Mouse (Mus musculus) CD8-positive naive resting alpha-beta T cell, adult 2 months (primary cell): ENCODE measurements around the gene Pou2f2.

Experiments
- DNase-seq, 2 experiments: peaks; one replicate each; pipeline ENCODE4 v3.0.0; 2022; ENCODE audit warnings: low read depth in 2 of 2, low spot score in 2 of 2

Gene Pou2f2

DNA sequence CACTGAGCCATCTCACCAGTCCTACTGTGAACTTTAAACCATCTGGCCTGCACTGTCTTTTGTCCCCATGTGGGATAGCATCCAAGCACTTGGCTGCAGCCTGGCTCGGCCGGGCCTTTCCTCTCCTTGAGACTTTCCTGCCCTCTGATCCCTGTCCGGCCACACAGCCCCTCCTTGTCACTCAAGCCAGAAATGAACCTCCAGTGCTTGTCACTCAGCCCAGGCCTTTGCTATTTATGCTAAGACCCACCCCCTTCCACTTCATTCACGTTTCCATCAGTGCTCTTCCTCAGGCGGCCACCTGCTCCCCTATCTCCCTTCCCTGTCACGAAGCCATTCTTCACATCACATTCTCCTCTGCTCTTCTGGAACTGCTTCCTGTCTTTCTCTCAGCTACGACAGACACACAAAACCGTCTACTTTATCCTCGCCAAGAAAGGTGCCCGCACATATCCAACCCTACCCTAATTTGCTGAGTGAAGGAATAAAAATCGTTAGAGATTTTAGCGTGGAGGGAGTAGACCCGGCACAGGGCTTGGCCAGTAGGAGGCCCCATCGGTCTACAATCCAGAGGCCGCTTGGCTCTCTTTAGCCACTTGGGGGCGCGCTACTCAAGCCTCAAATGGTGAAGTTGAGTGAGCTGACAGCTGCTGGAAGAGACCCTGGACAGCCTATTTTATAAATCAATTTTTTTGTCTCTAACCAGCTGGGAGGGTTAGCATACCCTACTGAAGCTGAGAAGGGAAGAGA is 73.9 kb downstream of the Pou2f2 start:
- DNase-seq = peak; percentile 89 to 94

DNA sequence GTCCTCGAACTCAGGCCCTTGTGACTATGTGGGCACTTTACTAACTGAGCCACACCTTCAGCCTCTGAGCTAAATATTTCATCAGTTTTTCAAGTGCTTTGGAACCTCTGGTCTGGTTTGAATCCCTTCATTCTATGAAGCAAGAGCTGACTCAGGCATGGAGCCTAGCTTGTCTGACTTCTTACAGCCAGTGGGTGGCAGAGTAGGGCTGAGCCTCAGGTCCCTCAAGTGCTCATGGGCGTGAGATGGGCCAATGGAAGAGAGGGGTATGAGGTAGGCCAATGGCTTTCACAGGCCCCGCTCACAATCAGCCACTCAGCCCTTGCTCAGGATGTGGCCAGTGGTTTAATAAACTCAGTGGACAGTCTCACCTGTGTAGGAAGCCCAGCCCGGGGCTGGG is 79.9 kb downstream of the Pou2f2 start:
- no peak for DNase-seq

DNA sequence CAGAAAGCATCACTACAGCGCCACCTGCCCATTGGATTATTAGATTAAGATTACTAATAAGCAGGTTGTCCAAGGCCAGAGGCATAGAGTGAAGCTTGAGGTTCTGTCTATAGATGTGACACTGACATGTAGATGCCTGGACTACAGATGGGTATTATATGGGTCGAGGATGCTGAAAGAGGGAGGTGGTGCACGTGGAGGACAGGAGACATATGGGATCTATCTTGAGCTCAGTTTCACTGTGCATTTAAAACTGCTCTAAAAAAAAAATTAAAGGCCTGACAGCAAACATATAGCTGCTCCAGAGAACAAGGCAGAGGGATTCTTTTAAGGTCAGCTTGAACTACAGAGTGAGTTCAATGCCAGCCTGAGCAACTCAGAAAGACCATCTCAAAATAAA is 81.4 kb downstream of the Pou2f2 start:
- no peak for DNase-seq

DNA sequence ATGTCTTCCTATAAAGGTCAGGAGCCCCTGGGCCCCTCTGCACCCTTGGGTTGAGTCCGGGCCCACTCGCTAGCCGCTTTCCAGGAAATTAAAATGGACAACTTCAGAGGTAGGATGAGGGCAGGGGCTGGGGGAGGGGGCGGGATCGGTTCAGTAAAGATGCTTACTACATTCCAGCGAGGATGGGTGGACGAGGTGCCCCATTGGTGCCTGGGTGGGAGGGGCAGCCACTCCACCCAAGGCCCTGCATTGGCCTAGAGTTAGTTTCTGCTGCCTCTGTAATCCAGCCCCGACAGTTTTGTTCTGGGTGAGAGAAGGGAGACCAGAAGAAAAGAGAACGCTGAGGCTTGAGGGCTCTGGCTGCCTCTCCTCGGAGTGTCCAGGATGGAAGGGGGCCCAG is 89.7 kb downstream of the Pou2f2 start:
- DNase-seq = no peak

DNA sequence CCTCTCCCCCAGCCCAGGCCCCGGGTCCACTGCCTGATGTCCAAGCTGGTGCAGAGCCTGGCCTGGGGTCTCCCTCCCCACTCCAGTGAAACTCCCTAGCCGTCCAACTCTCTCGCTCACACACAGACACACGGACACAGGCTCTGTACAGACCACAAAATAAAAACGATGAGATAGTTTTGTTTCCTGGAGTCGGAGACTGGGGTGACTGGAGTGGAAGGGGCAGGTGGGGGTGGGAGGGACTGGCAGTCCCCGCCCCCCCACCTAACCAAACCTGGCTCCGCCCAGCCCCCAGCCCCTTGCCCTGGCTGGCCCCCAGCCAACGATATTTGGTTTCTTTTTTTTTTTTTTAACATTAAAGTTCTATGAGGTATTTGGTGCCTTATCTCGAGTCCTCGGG is 90.6 kb downstream of the Pou2f2 start:
- no peak for DNase-seq

DNA sequence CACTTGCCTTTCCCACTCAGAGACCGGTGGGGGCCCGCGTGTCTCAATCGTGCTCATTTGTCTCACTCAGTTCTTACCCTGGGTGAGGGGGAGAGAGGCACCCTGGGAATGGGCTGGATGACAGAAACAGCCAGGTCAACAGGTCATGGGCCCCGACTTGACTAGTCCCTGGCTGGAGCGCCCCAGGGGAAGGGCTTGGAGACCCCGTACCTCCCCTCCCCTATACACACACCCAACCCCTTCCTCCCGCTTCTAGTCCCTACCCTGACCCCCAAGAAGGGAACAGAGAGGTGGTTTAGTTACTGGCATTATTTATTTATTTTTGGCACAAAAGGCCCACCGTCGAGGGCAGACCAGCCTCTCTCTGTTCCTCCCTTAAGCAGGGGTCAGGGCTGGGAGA is 91.0 kb downstream of the Pou2f2 start:
- DNase-seq = no peak

DNA sequence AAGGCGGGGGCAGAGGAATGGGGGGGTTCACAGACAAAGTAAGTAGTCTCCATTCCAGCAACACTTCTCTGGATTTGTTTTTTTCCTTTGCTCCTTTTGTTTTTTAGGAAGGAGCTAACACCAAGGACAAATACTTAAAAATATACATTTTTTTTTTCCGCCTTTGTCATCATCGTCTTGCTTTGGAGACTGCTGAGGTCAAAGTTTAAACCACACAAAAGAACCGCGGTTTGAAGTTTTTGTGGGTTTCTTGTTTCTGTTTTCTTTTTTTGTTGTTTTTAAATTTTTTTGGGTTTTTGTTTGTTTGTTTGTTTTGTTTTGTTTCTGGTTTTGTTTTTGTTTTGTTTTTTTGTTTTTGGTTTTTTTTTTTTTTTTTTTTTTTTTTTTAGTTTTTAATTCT is 91.6 kb downstream of the Pou2f2 start:
- peak in 1 of 2 experiments; percentile 62 for DNase-seq

DNA sequence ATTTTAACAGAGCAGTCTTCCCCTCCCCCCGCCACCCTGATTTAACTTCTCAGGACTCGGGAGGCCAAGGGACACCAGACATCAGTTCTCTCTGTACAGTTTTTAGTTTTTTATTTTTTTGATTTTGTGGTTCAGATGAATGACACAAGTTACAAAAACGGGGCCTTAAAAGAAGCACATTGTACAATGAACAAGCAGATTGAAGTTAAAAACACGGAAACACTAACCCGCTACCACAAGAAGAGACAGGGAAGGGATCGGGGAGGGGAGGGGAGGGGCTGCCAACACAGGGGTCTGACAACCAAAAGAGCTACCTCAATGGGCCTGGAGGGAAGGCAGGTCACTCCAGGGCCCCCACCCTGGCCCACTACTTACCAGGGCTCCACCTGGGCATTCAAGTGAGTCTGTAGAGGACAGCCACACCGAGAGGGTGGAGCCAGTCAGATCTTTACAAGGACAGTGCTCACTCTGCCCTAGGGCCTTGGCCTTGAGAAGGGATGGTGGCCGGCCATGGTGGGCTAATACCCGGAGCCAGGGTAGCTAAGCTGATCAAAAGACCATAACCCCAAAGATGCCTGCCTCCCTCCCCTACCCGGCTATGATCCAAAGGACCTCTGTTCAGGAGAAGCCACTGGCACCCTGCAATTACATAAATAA is 92.1 kb downstream of the Pou2f2 start:
- DNase-seq = no peak

DNA sequence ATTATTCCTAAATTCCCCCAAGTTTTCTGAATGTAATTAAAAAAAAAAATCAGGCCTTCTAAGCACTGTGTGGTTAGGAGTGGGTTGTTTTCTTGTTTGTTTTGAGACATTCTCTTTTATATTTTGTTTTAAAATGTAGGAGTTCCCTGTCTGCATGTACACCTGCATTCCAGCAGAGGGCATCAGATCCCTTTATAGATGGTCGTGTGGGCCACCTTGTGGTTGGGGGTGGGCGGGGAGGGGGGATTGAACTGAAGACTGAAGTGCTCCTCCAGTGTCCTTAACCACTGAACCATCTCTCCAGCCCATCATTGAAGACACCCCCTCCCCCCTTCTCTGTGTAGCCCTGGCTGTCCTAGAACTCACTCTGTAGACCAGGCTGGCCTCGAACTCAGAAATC is 92.9 kb downstream of the Pou2f2 start:
- DNase-seq = no peak

DNA sequence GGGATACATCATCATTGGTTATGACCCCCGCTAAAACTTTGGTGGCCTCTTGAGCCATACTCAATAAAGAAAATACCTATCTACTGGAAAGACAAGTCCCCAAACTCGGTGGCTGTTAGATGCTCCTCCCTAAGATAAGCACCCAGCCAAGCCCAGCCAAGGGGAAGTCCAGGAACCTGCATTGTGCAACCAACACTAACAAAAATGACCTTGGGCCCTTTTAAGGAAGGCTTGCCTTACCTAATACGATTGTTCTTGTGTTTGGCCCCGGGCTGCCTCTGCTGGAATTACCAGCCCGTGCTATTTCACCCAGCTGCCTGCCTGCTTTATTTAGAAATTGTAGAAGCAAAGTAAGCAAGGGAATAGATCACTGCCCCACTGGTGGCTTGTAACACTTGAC is 94.9 kb downstream of the Pou2f2 start:
- no peak for DNase-seq

DNA sequence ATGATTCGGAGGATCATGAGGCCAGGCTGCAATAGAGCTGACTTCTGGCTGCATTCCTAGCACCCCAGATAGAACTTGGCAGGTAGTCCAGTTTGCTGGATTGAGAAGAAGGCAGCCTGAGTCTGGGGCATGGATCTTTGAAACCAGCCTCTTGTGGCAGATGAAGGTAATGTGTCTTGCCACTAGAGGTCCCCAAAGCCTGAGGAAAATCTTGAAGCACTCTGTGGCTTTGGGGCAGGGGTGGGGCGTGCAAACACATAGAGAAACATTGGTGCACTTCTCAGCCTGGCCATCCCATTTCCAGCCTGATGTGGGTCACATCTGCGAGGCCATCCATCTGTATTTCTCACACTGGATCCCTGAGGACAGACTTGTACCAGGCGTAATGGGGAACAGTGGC is 97.0 kb downstream of the Pou2f2 start:
- DNase-seq = peak; percentile 51 to 67

DNA sequence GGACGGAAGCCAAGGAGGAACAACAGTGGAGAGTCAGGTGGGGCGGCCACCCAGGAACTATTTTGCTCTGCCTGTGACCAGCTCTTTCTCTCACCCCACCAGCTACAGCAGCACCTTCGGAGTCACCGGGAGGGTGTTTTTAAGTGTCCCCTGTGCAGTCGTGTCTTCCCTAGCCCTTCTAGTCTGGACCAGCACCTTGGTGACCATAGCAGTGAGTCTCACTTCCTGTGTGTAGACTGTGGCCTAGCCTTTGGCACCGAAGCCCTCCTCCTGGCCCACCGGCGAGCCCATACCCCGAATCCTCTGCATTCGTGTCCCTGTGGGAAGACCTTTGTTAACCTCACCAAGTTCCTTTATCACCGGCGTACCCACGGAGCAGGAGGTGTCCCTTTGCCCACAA is 99.1 kb downstream of the Pou2f2 start:
- no peak for DNase-seq

DNA sequence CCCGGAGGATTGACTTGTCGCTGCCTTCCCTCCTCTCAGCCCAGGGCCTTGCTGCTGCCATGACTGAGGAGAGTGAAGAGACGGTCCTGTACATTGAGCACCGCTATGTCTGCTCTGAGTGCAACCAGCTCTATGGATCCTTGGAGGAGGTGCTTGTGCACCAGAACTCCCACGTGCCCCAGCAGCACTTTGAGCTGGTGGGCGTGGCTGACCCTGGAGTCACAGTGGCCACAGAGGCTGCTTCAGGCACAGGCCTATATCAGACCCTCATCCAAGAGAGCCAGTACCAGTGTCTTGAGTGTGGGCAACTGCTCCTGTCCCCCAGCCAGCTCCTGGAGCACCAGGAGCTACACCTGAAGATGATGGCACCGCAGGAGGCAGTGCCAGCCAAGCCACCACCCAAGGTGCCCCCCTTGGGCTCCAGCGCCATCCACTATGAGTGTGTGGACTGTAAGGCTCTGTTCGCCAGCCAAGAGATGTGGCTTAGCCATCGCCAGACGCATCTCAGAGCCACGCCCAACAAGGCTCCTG is 100.0 kb downstream of the Pou2f2 start:
- DNase-seq = no peak

DNA sequence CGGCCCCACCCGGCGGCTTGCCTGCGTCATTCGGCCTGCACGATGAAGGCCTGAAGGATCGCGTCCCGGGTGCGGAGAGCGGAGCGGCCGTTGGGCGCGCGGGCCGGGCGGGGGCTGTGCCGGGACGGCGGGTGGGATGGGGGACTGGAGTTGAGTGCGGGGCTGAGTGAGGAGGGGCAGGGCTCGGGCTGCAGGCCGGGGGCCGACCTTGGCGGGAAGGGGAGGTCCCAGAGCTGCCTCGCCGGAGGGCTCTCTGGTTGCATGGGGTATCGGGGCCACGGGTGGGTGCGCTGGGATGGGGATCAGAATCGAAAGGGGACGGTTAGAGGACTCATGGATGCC is 102.1 kb downstream of the Pou2f2 start:
- DNase-seq = no peak

DNA sequence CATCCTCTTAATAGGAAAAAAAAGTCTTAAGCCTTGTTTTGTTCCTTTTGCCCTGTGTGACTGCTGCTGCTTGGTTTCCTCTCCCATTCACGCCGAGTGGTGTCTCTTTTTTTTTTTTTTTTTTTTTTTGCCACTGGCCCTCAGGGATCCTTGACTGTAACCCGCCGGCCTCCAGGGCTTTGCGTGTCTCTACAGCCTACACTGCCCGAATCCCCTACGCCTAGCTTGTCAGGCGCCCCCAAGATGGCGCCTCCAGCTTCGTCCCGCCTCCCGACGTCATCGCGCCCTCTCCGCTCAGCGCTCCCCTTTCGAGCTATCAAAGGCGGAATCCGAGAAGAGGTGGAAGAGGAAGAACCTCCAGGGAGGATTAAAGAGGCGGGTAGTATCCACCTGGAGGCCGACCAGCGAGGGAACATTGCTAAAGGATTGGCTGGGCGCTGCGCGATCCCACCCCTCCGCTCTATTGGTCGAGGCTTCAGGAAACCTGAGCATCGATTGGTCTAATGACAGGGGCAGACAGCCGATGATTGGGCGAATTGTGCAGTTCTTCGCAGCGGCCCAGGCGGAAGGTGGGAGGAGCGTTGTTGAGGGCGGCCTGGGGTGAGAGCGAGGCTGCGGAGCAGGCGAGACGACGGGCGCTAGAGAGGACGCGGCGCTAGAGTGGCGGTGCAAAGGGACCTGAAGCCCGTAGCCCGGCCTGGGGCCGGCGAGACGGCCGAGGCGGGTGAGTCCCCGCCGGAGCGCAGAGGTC is 102.7 kb downstream of the Pou2f2 start:
- DNase-seq = peak; percentile 94 to 96

DNA sequence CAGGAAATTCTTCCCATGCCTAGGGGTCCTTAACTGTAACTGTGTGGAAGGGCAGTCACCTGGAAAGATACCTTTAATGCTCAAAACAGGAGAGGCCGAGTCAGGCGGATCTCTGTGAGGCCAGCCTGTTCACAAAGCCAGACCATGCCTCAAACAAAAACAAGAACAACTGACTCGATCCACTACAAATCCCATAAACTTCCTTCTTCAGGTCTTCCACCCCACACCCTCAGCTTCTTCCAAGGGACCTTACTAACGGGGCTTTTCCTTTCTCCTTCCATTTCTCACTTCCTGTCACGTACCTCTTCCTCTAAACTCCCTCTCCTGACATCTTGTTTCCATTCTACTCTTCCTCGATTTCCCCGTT is 103.2 kb downstream of the Pou2f2 start:
- no peak for DNase-seq

DNA sequence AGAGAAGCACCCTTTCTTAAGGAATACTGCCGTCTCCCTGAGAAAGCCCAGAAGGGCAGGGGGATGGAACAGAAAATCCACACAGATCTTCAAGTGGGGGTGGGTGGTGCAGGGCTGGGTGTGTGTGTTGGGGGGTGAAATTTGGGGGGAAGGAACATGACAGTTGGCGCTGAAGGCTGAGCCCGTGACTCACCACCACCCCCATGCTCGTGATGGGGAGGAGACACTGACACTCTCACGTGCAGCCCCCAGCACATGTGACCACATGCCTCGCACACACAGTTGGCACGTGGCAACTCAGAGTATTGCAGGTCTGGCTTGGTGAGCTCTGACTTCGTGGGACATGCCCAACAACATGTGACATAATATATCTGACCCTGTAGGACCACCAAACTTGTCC is 105.6 kb downstream of the Pou2f2 start:
- no peak for DNase-seq

DNA sequence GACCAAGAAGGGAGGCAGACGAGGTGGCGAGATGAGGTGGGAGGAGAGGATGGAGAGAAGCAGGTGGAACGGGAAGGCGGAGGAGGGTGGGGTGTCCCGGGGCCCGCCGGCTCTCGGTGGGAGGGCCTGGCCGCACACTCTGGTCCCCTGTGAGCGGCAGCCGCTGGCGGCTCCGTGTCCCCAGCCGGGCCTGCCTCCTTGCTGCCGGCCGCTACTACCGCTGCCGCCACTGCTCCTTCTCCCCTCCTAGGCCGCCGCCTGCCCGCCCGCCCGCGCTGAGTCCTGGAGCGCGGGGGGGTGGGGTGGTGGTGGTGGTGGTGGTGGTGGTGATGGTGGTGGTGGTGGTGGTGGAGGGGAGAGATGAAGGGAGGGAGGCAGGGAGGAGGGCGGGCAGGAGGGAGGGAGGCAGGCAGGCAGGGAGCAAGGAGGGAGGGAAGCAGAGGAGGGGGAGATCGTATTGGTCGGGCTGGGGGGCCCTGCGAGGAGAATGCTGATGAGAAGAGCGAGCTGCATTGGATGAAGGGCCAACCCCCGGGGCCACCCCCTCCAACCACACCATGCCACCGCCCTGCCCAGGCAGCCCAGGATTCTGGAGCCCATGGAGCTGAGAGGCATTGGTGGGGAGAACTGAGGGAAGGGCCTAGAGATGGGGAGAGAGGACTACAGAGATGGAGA is 106.7 kb downstream of the Pou2f2 start:
- DNase-seq = no peak

DNA sequence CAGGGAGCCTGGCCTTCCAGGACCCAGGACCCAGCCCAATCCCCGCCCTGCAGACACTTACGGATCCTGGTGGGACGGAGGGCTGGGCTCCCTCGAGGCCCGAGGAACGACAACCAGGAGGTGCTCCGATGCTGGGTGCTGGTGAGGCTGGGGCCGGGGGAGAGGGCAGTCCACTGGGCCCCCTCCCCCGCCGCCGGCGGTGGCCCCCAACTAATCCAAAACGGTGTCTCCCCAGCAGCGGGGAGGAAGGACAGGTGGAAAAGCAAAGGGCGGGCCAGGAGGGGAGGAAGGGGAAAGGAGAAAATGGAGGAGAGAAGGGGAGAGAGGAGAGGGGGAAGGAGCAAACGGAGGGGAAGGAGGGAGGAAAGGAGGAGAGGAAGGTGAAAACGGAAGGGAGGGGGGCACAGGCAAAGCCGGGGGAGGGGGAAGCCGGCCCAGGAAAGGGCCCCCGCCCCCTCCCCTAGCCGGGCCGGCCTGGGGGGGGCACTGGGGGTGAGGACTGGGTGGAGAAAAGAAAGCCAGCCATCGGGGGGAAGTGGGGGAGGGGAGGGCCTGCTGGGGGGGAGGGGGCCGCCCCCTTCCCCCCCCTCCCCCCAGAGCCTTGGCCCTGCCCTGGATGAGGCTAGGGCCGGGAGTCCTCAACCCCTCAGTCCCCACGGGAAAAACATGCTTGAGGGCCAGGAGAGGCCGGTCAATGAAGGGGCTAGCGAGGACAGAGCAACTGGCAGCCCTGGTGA is 107.4 kb downstream of the Pou2f2 start, which contains the start of the genes Grik5 and Zfp574:
Gene Grik5 (minus strand): TSS at position 368 of the 737 bp plus-strand sequence.
Gene Zfp574 (plus strand): TSS at position 589 of the 737 bp plus-strand sequence.
- DNase-seq = no peak

DNA sequence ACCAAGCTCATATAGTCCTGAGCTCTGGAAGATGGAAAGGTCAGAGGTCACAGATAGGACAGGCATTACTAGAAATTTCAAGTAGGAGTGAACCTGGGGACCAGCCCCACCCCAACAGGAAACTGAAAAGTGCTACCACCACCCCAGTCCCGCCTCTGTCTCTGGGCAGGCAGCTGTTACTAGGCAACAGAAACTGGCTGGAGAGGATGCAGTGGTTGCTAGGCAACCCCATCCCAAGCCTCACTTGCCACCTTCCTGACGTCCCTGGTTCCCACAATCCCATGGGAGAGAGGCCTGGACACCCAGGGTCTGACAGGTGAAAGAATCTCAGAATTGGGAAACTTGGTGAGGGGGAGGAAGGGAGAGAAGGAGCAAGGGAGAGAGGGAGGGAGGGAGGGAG is 110.8 kb downstream of the Pou2f2 start:
- DNase-seq = no peak
